Mouse (Mus musculus): ENCODE measurements at regions not wholly inside any gene's neighbourhood (a gene's known extent, or its start where the extent isn't known, plus 50 kb on each side); places are given as distances from the start of the nearest gene placed in this dataset.
A peak's percentile ranks its signal among the peaks of the same experiment; 100 is the strongest.

DNA sequence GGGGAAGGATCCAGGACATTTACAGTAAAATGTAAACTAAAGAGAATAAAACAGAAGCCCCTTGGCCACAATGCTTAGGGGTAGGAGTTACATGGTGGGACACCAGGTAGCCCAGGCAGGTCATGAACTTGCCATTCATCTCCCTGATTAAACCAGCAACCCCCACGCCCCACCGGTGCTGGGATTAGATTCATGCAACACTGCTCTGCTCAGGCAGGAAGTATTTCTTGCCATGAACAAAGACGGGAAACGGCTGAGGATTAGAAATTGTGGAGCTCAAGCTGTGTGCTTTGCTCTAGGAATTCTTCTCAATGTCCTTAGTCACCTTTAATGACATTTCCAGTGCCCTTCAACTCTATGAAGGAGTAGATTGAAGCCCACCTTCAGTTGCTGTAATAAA, 93.2 kb upstream of the Ubl3 start:
- DNase-seq: no peak

- DNase-seq: peak; percentile 32 to 37
Observed at GRCm38 (mm10) chr5:148645191-148645681, 92.6 kb upstream of the Ubl3 start.

DNA sequence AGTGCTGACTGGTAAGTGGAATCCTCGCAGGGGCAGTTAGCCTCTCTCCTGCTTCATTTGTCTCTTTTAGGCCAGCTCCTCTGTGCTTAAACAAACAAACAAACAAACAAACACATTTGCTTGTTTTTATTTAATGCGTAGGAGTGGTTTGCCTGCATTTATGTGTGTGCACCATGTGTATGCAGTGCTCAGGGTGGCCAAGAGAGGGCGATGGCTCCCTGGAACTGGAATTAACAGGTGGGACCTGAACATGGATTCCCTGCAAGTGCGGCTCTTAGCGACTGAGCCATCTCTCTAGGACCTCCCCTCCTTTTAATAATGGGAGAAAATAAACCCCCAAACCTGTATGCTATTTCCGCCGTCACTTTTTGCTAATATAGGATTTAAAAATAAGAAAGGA, 91.8 kb upstream of the Ubl3 start:
- no peak for DNase-seq

GRCm38 (mm10) chr5:148641652-148642395, 89.2 kb upstream of the Ubl3 start:
- no peak for DNase-seq

GRCm38 (mm10) chr5:148640523-148640922, 87.9 kb upstream of the Ubl3 start:
- no peak for DNase-seq

DNA sequence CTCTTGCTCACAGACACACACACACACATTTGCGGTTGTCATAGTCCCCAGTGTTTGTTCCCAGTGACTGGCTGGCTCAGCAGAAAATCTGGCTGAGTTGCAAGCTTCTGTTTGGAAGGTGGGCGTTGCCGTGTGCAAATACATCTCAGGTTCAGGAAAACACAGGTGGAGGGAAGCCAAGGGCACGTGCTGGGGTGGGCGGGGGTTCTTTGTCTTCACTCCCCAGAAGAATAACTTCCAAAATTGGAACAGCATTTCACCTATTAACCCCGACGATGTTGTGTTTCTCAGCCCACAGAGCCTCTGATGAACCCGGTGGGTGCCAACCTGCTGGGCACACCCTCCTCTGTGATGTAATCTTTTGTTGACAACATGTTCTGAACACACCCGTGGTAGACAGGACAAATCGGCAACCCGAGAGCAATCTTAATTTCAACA, 82.3 kb upstream of the Ubl3 start:
- DNase-seq: no peak

- no peak for DNase-seq
Observed at GRCm38 (mm10) chr5:148633999-148634398, 81.4 kb upstream of the Ubl3 start.

GRCm38 (mm10) chr5:148633331-148633730, 80.7 kb upstream of the Ubl3 start:
- no peak for DNase-seq

DNA sequence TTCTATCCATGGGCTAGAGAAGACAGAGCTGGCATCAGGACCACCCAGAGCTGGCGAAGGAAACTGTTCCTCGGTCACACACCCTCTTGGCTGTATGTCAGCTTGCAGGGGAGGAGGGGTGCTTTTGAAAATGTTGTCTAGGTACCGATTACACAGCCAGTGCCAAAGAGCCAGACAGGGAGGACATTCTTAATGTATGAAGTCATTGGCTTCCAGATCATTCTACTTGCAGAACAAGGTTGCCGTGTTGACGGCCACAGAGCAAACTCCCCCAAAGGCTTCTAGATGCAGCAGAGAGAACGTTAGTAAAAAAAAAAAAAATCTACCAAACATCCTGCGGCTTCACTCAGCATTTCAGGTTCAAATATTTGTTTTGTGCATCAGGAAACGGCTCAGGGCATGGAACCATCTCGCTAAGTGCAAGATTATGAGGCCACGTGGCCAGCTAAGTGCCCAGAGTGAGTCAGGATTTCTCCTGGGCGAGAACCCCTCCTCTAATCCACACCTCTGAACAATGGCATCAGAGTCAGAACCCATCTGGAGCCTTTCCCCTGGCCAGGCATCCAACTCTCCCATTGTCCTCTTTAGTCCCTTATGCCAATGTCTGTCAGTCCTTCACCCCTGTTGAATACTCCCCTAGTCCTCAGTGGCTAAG, 80.1 kb upstream of the Ubl3 start:
- peak; percentile 22 to 32 for DNase-seq

DNA sequence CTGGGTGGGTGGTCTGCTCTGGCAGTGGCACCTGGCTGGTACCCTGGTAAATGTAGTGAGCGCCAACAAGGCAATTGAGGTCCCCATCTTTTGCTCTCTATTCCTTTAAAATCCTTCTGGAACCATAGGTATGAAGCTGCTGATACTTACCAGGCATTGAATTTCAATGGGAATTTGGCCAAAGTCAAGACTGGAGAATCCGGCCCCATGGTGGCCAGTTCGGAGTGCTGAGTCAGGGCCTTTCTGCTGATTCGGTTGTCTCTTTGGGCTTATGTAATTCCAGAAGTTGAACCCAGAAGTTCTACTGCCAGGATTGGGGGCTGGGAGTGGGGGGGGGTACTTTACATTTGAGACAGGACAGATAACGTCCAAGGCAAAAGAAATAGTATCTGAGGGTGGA, 79.0 kb upstream of the Ubl3 start:
- no peak for DNase-seq

- DNase-seq: no peak
Observed at GRCm38 (mm10) chr5:148626014-148626413, 73.4 kb upstream of the Ubl3 start.

GRCm38 (mm10) chr5:148624649-148625405, 72.2 kb upstream of the Ubl3 start:
- DNase-seq: no peak

DNA sequence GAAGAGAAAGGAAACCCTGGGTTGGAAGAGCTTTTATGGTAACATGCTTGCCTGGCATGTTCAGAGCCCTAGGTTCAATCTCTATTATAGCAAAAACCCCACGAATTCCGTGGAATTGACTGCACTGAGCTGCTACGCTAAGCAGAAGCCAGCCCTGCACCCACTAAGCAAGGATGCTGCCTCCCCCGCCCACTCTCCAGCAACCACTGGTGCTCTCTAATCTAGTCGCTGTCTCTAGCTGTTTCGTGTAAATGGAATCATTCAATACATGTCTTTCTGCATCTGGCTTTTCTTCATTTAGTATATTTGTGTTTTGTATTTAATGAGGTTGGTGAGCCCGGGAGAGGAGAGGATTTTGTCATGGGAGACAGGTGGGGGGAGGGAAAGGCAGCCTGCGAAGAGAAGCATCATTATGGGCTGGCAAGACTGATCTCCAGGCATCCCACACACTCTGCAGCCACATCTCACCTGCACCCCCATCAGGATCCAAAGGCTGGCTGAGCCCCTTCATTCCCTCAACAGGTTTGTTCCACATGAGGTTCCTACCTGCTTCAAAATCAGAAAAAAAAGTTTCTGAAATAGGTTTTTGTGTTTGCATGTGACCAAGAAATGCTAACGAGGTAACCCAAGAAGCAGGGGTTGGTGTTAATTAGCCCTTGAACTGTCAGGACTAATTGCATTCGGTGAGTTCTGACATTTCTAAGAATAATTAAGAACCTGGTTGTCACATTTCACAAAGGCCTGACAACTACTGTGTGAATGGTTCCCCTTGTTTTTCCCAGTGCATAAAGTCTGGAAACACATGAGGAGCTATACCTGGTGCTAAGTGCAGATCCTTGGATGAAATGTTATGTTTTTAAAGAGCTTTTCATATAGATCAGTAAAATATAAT, 68.6 kb upstream of the Ubl3 start:
- DNase-seq: no peak

- DNase-seq: no peak
Observed at GRCm38 (mm10) chr5:148619917-148620316, 67.3 kb upstream of the Ubl3 start.

- DNase-seq: no peak
Observed at GRCm38 (mm10) chr5:148616426-148616825, 63.8 kb upstream of the Ubl3 start.

- no peak for DNase-seq
Observed at GRCm38 (mm10) chr5:148615706-148616366, 63.2 kb upstream of the Ubl3 start.

GRCm38 (mm10) chr5:148615117-148615516, 62.5 kb upstream of the Ubl3 start:
- no peak for DNase-seq

- no peak for DNase-seq
Observed at GRCm38 (mm10) chr5:148611323-148611722, 58.7 kb upstream of the Ubl3 start.

- no peak for DNase-seq
Observed at GRCm38 (mm10) chr5:148609506-148609880, 56.9 kb upstream of the Ubl3 start.

DNA sequence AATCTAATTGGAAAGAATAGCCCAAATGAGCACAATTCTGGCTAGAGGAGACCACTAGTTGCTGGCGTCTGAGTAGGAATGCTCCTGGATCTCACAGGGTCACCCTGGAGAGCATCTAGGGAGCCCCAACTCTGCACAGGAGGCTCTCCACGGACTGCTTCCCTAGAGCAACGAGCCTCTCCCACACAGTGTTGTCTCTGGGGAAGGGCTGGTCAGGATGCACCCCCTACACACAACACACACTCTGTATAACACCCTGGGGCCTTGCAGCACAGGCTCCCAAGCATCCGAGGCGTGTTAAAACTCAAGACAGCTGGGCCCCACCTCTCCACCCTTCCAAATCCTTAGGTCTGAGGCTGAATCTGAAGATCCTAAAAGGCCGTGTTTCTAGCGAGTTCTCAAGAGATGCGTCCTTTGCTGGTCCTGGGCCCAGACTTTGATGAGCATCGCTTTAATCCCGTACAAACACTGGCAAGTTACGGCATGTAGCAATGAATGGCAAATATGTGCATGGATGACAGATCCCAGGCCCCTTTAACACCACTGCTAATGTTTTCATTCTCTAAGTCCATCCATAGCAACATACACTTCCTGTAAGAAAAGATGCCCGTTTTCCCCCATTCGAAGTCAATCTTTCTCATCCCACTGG, 56.4 kb upstream of the Ubl3 start:
- no peak for DNase-seq

DNA sequence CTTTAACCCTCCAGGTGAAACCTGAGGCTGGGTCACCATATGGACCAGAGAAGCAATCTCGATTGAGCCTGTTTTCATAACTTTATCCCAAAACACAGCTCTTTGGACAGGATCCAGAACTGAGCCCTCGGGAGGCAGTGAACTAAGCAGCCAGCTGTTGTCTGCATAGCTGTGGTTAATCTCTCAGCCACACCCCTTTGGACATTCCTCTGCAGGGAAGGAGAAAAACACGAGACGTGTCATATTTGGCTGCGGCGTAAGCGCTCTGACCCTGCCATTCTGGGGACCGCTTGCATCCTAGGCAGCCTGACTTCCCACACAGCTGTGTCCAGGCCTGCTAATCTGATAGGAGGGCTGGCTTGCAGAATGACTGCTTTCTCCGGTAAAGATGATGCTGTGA, 55.6 kb upstream of the Ubl3 start:
- DNase-seq: peak; percentile 29 to 51

DNA sequence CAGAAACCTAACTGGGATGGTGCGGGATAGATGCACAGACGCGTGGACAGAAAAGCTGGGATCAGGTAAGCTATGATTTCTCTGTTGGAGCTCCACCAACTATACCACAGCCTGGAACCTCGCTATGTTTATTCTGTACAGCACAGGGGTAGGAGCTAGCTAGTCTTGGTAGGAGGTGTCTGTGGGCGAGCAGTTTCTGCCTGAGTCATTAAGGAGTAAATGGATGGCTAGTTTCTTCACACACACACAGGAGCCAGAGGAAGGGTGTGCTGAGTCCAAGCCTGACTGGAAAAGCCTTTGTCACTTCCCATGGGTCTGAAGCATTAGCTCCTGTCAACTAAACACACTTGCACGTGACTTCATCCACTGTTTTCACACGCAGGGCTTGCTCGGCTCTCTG, 53.1 kb upstream of the Ubl3 start:
- DNase-seq: no peak

Measured in kidney, adult 8-10 months (tissue).